Mouse (Mus musculus) limb, embryonic 13.5 days (tissue): ENCODE data around the gene Camk2d. TPM values are rescaled to one million over a fixed set of nuclear protein-coding genes. Genes with fewer than 3 reads are reported as not detected.
A peak's percentile ranks its signal among the peaks of the same experiment; 100 is the strongest.

ENCODE experiments used
- ATAC-seq: fragments of 200-750 bp; cut with Nextera tagmentation; 2 replicates; pipeline ENCODE4 v1.8.0; 2017; ENCODE audit warnings: low read depth, moderate number of reproducible peaks, moderate TSS enrichment; ENCODE audit not compliant: low FRiP score
- H3K27ac ChIP-seq: fragments of 300-500 bp; sonication (generic); 2 replicates; pipeline ENCODE4 v1.5.1; 2015; ENCODE audit warnings: inconsistent platforms, mild to moderate bottlenecking, moderate library complexity
- H3K27me3 ChIP-seq: fragments of 300-500 bp; sonication (generic); 2 replicates; pipeline ENCODE4 v1.6.1; 2015; ENCODE audit warnings: mild to moderate bottlenecking, inconsistent platforms
- H3K36me3 ChIP-seq: fragments of 300-500 bp; sonication (generic); 2 replicates; pipeline ENCODE4 v1.6.1; 2015; ENCODE audit warnings: inconsistent platforms, mild to moderate bottlenecking, moderate library complexity
- H3K4me1 ChIP-seq: fragments of 300-500 bp; sonication (generic); 2 replicates; pipeline ENCODE4 v1.6.1; 2015; ENCODE audit warnings: inconsistent platforms
- H3K4me2 ChIP-seq: fragments of 300-500 bp; sonication (generic); replicated peaks from 2 replicates; pipeline ENCODE4 v1.6.1; 2015; ENCODE audit warnings: inconsistent platforms, mild to moderate bottlenecking, moderate library complexity
- H3K4me3 ChIP-seq: fragments of 300-500 bp; sonication (generic); 2 replicates; pipeline ENCODE4 v1.5.1; 2015; ENCODE audit warnings: moderate library complexity, mild to moderate bottlenecking, inconsistent platforms
- H3K9ac ChIP-seq: fragments of 300-500 bp; sonication (generic); 2 replicates; pipeline ENCODE4 v1.6.1; 2015; ENCODE audit warnings: mild to moderate bottlenecking, inconsistent platforms
- H3K9me3 ChIP-seq: fragments of 300-500 bp; sonication (generic); 2 replicates; pipeline ENCODE4 v1.6.1; 2016; ENCODE audit warnings: inconsistent platforms
- WGBS: fragments of 180-500 bp; shearing (Covaris S2); methylation state at CpG from one replicate; pipeline ENCODE4 v1.1.7; 2015; 5-methylcytosine and 5-hydroxymethylcytosine counted together
- polyA plus RNA-seq: library from polyadenylated mRNA; unstranded; fragments of >200 nt; fragmentation: Nextera tagmentation; extraction: Ambion mirVana; gene quantifications from 2 replicates; pipeline ENCODE4 v1.2.1, GENCODE M21; 2015

Camk2d gene
- polyA plus RNA-seq, 1 experiment from 2014 or later: 36.0 TPM

DNA sequence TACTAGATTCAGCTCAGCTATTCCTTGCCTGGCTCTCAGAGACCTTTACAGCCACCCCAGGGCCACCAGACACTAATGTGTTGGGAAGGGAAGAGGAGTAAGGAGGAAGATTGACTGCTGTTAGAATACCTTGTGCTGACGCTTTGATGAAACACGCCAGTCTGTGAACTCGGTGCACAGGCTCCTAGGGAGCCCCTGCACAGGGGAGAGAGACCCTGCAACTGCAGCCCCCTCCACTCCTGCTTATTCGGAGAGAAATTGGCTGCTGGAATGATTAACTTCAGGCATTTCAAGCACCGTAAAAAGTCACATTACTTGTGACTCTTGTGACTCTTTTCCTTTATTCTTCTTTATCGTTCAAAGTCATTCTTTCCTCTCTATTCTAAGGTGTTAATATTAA, 75.2 kb downstream of the Camk2d start:
- Histone ChIP-seq H3K4me3 (no peak overlapping the region), H3K27ac (no peak overlapping the region), H3K9ac (no peak overlapping the region), H3K4me1 (peaks cover 36% of the 10 kb centered on the region), H3K36me3 (no peaks in the 10 kb centered on the region), H3K9me3 (no peaks in the 10 kb centered on the region), H3K4me2 (peak overlapping the region; percentile 21; the same call in 1 of the 2 replicates), H3K27me3 (peaks cover 5% of the 10 kb centered on the region; the same call in 1 of the 2 replicates)
- 16% methylated on average over 6 of the region's 6 CpGs for WGBS
- peak; percentile 38 for ATAC-seq

DNA sequence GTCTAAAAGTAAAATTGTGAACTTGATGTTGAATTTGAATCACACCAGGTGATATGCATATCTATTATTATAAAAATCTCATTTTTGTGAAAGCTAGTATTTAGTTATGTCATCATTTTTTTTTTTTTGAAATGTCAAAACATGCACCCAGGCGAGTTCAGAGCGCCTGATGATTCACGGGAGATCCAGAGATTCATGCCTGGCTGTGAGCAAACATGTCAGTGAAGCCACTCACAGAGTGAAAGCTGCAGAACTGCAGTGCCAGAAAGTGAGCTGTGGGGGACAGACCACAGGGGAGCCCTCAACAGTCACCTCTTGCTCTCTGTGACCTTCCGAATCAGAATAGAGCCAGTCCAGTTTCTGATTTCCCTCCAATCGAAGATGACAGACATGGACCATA, 84.9 kb downstream of the Camk2d start:
- no peaks in the 10 kb centered on the region for H3K27me3 ChIP-seq
- H3K27ac ChIP-seq: no peak overlapping the region
- ATAC-seq: no peak
- H3K9ac ChIP-seq: no peak overlapping the region
- no peaks in the 10 kb centered on the region for H3K9me3 ChIP-seq
- no peaks in the 10 kb centered on the region for H3K36me3 ChIP-seq
- no peaks in the 10 kb centered on the region for H3K4me1 ChIP-seq
- H3K4me3 ChIP-seq: no peak overlapping the region
- 91% methylated on average over 5 of the region's 5 CpGs for WGBS
- no peak overlapping the region for H3K4me2 ChIP-seq

DNA sequence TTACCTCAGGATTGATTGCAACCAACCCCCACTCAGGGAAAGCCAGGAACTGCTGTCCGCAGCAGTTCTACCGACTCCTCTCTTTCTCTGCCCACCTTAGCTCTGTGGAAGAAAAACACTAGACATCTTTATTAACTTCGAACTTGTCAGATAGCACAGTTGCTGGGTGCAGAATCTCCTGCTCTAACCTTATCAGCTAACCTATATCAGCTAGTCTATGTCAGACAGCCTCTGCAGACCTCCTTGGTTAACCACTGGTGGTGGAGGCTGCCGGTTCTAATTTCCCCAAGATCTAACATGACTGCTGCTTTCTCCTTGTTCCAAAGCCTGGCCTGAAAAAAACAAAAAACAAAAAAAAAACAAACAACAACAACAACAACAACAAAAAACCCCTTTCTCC, 85.9 kb downstream of the Camk2d start:
- H3K9me3 ChIP-seq: no peaks in the 10 kb centered on the region
- H3K9ac ChIP-seq: no peak overlapping the region
- no peak overlapping the region for H3K4me3 ChIP-seq
- no peak overlapping the region for H3K4me2 ChIP-seq
- 84% methylated on average over 4 of the region's 4 CpGs for WGBS
- no peaks in the 10 kb centered on the region for H3K27me3 ChIP-seq
- H3K36me3 ChIP-seq: no peaks in the 10 kb centered on the region
- H3K27ac ChIP-seq: no peak overlapping the region
- no peak for ATAC-seq
- no peaks in the 10 kb centered on the region for H3K4me1 ChIP-seq

DNA sequence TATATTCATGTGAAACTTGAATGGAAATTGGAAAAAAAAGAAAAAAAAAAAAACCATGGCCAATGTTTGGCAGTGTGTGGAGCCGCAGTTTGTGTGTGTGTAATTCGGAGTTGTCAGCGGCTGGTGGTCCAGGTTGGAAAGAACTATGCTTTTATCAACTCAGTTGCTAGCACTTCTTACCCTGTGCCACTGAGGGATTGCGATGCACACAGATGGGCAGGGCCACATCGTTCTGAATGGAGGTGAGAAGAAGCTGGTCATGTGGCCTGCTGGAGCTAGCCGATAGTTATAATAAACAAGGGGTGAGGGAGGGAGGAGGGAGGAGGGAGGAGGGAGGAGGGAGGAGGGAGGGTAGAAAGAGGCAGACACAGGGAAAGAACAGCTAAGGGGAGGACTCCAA, 89.3 kb downstream of the Camk2d start:
- H3K9ac ChIP-seq: no peak overlapping the region
- no peaks in the 10 kb centered on the region for H3K9me3 ChIP-seq
- H3K4me3 ChIP-seq: no peak overlapping the region
- ATAC-seq: no peak
- H3K4me2 ChIP-seq: no peak overlapping the region
- no peaks in the 10 kb centered on the region for H3K27me3 ChIP-seq
- H3K27ac ChIP-seq: no peak overlapping the region
- no peaks in the 10 kb centered on the region for H3K4me1 ChIP-seq
- 60% methylated on average over 6 of the region's 6 CpGs for whole genome bisulfite sequencing
- no peaks in the 10 kb centered on the region for H3K36me3 ChIP-seq

DNA sequence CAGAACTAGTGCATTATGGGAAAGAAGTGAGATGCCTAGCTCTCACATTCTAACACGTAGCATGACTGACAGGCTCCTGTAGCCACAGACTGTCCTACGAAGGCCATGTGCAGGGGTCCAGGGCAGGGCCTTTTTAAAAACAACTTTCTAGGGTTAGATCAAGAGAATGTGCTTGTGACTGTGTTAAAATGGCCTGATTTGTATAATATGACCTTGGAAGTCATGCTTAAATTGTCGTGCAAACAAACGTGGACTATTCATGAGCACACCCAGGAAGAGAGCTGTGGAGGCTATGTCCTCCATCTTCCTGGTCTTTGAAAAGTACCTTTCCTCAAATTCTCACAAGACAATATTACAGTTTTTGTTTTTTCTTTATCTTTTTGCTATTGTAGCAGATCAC, 91.0 kb downstream of the Camk2d start:
- H3K9me3 ChIP-seq: no peaks in the 10 kb centered on the region
- no peaks in the 10 kb centered on the region for H3K27me3 ChIP-seq
- WGBS: 87% methylated on average over 4 of the region's 4 CpGs
- peaks cover 1% of the 10 kb centered on the region for H3K4me1 ChIP-seq
- no peak for ATAC-seq
- H3K4me2 ChIP-seq: no peak overlapping the region
- no peak overlapping the region for H3K4me3 ChIP-seq
- H3K27ac ChIP-seq: no peak overlapping the region
- H3K36me3 ChIP-seq: no peaks in the 10 kb centered on the region
- no peak overlapping the region for H3K9ac ChIP-seq

DNA sequence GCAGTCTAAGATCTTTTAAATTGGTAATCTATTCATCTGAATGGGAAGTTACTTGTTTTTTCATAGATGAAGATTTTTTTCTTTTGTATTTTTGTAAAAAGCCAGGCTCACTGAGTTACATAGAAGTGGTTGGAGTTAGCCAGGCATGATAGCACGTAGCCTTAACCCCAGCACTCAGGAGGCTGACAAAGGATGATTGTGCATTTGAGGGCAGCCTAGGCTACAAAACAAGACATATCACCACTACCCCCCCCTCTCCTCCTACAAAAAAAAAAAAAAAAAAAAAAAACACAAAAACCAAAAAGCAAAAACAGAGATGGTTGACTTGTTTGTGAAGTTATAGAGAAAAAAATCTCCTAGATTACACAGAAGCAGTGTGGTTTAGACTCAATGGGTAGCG, 92.4 kb downstream of the Camk2d start:
- 89% methylated on average over 2 of the region's 2 CpGs for WGBS
- no peaks in the 10 kb centered on the region for H3K36me3 ChIP-seq
- no peak overlapping the region for H3K4me3 ChIP-seq
- H3K9me3 ChIP-seq: no peaks in the 10 kb centered on the region
- H3K4me2 ChIP-seq: no peak overlapping the region
- H3K9ac ChIP-seq: no peak overlapping the region
- no peak for ATAC-seq
- H3K27me3 ChIP-seq: no peaks in the 10 kb centered on the region
- no peak overlapping the region for H3K27ac ChIP-seq
- peaks cover 15% of the 10 kb centered on the region for H3K4me1 ChIP-seq

DNA sequence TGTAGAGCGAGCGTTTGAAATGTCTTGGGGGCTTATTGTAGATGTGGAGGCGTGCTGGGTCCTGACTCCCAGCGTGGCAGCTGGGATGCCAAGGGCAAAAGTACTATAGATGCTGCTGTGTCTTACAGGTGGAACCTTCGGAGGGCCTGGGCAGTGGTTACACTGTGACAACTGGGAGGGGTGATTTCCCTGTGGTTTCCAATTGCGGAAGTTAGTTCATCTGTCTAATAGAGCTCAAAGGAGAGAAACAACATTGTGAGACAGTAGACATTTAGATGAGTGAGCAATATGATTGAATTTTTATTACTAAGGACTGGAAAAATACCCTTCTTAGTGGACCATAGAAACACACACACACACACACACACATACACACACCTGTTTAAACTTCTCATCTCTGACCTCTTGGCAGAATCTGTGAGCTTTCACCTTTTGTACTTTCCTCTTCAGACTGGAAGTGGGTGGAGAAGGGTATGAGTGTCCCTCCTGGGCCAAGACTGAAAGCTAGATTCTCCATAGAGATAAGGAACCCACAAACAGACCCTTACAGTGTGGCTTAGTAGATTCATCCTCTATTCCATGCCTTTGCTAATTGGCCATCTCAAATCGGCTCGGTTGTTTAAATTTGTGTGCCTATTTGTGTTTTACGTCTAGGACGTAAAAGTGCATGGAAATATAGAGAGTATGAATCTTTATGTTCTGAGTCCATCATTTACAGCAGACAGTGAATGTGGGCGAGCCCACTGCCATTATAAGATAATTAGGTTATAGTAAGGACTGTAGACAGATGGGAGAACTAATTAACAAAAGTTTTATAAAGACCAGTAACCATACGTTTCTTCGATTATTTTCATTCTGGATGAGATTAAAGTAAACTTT, 94.8 kb downstream of the Camk2d start:
- Histone ChIP-seq H3K36me3 (no peaks in the 10 kb centered on the region), H3K27ac (no peak overlapping the region), H3K4me1 (peaks cover 22% of the 10 kb centered on the region), H3K9me3 (no peaks in the 10 kb centered on the region), H3K27me3 (no peaks in the 10 kb centered on the region), H3K9ac (no peak overlapping the region), H3K4me3 (no peak overlapping the region), H3K4me2 (no peak overlapping the region)
- no peak for ATAC-seq
- WGBS: 68% methylated on average over 13 of the region's 13 CpGs

DNA sequence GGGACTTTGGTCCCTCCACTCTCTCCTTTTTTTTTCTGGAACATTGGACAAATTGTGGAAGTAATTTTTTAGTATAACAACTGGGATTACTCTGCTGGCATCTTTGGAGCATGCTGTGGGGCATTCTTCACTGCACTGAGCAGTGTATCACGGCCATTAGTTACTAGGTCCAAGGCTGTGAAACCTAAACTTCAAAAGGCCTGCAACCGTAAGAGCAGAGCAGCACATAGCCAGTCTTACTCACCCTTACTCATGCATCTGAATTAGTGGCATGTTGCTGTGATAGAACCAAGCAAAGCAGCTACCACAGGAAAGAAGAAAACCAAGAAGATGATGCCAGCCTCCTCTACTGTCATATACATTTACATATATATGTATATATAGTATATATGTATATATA, 95.5 kb downstream of the Camk2d start:
- H3K27ac ChIP-seq: no peak overlapping the region
- 66% methylated on average over 2 of the region's 2 CpGs for WGBS
- ATAC-seq: no peak

DNA sequence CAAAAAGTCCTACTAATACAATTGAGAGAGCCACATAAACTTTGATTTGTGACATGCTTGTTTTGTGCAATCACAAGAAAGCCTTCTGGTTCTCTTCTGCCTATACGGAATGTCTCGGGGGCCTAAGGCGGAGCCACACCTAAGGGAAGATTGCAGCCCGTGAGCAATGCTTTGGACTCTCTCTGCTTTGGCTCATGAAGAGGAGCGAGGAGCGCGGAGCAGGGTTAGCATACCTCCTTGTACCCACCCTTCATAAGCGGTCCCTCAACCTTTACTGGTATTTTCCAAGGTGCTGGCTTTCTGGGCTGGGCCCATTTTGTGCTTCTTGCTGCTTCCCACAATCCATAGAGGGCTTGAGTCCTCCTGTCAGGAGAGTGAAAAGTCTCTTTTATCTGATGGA, 96.7 kb downstream of the Camk2d start:
- H3K36me3 ChIP-seq: no peaks in the 10 kb centered on the region
- H3K4me3 ChIP-seq: no peak overlapping the region
- no peak overlapping the region for H3K9ac ChIP-seq
- H3K27me3 ChIP-seq: no peaks in the 10 kb centered on the region
- H3K27ac ChIP-seq: no peak overlapping the region
- WGBS: 67% methylated on average over 8 of the region's 8 CpGs
- H3K9me3 ChIP-seq: no peaks in the 10 kb centered on the region
- peak overlapping the region; percentile 39 for H3K4me2 ChIP-seq
- no peak for ATAC-seq
- peaks cover 22% of the 10 kb centered on the region for H3K4me1 ChIP-seq

More for the DNA sequence above, 95.5 kb downstream of the Camk2d start:
- H3K9me3 ChIP-seq: no peaks in the 10 kb centered on the region
- H3K36me3 ChIP-seq: no peaks in the 10 kb centered on the region
- peaks cover 22% of the 10 kb centered on the region for H3K4me1 ChIP-seq
- H3K9ac ChIP-seq: no peak overlapping the region
- no peak overlapping the region for H3K4me2 ChIP-seq
- H3K27me3 ChIP-seq: no peaks in the 10 kb centered on the region
- H3K4me3 ChIP-seq: no peak overlapping the region

DNA sequence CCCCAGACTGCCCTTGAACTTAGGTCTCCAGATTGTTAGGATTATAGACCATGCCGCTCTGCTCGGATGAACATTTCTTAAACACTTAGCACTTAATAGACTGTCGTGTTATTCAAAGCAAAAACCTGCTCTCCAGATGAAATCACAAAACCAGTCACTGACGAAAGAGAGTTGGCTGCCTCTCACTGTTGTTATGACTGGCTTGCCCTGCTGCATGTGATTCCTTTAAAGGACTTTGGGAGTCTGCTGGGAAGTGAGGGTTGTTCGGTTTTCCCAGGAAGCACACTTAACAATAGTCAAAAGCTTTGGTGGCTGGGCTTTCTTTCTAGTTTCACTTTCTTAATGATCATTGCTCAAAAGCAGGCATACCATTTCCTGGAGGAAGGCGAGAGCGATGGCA, 97.2 kb downstream of the Camk2d start:
- H3K27ac ChIP-seq: peak overlapping the region; percentile 15; the same call in 1 of the 2 replicates
- H3K4me3 ChIP-seq: 0 out of 2 replicates have a peak overlapping the region, but pooled peaks have one; percentile 2
- peaks cover 22% of the 10 kb centered on the region for H3K4me1 ChIP-seq
- WGBS: 30% methylated on average over 7 of the region's 7 CpGs
- ATAC-seq: 0 out of 2 replicates have a peak, but pooled peaks have one; percentile 34
- H3K36me3 ChIP-seq: no peaks in the 10 kb centered on the region
- no peaks in the 10 kb centered on the region for H3K27me3 ChIP-seq
- H3K4me2 ChIP-seq: peak overlapping the region; percentile 39
- no peaks in the 10 kb centered on the region for H3K9me3 ChIP-seq
- no peak overlapping the region for H3K9ac ChIP-seq

DNA sequence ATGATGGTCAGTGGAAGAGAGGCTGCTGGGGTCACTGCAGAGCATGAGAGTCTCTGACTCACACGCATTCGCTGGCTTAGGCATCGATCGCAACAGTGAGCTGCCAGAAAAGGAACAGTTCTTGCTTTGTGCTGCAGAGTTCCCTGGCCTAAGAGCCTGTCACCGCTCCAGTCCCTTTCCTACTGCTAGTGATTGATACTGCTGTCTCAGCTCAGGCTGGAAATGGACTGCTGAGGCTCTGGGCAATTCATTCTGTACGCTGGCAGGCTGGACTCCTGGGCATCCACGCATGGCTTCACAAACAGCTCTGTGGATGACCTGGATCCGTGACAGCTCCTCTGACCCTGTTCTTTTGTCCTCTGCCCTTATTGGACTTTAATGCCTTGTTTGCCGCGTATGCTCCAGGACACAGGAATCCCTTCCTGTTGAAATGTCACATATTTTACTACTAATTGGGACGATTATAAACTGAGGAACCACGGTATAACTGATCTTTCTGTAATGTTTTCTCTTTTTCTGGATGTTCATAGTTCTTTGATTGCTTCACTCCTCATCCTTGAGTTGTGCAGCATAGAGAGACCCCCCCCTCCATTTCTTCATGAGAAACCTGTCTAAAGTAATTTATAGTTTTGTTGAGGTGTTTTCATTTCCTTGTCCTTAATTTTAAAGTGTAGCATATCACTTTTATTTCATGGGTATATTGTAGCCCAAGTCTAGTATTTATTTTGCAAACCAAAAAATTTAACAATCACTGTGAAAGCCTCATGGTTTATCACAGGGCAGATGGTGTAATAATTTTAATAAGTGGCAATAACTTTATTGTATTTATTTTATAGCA, 99.6 kb downstream of the Camk2d start:
- no peak for ATAC-seq

DNA sequence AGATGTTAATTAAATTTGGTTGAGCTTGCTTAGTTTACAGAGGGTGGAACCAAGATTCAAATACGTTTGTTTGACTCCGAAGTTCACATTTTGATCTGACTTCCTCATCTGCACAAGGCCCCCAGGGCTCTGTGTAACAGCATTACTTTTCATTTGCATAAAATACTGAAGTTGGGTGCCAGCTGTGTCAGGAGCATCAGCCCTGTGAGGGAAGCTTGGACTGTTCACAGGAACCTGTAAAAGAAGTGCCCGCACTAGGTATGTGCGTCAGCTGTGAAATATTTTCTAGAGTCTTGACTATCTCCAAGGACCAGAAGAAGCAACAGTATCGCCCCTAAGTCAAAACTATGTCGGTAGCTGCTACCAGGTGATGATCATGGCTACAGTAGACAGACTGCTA, 100.5 kb downstream of the Camk2d start:
- H3K4me2 ChIP-seq: no peak overlapping the region
- peaks cover 22% of the 10 kb centered on the region for H3K4me1 ChIP-seq
- no peak overlapping the region for H3K4me3 ChIP-seq
- no peak overlapping the region for H3K9ac ChIP-seq
- H3K27me3 ChIP-seq: no peaks in the 10 kb centered on the region
- 85% methylated on average over 6 of the region's 6 CpGs for WGBS
- no peak for ATAC-seq
- H3K36me3 ChIP-seq: no peaks in the 10 kb centered on the region
- no peaks in the 10 kb centered on the region for H3K9me3 ChIP-seq
- H3K27ac ChIP-seq: no peak overlapping the region

More for the DNA sequence above, 99.6 kb downstream of the Camk2d start:
- no peak overlapping the region for H3K4me3 ChIP-seq
- H3K9me3 ChIP-seq: no peaks in the 10 kb centered on the region
- no peak overlapping the region for H3K27ac ChIP-seq
- no peak overlapping the region for H3K9ac ChIP-seq
- 45% methylated on average over 12 of the region's 12 CpGs for WGBS
- peaks cover 22% of the 10 kb centered on the region for H3K4me1 ChIP-seq
- no peak overlapping the region for H3K4me2 ChIP-seq
- no peaks in the 10 kb centered on the region for H3K27me3 ChIP-seq
- no peaks in the 10 kb centered on the region for H3K36me3 ChIP-seq
